Mouse (Mus musculus): Measurements from ENCODE around the gene Ptk6.

Ptk6 gene

DNA sequence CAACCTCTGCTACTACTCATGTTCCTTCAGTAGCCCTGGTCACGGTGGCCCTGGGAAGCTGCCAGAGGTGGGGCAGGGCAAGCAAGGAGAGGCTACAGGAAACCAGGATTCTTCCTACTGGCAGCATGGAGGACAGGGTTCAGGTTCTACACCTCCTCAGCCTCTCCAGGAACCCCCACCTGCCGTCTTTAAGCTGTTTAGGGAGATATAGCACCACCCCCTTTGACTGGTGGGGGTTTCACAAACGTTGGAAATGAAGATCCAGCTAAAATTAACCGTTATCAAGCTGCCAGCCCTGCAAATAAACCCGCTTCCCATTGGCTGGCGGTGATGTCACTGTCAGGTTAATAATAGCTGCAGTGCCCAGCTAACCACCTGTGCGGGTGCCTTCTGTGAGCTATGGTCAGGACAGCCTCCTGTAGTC lies 43.5 kb downstream of the Ptk6 start:
- no peak for DNase-seq

DNA sequence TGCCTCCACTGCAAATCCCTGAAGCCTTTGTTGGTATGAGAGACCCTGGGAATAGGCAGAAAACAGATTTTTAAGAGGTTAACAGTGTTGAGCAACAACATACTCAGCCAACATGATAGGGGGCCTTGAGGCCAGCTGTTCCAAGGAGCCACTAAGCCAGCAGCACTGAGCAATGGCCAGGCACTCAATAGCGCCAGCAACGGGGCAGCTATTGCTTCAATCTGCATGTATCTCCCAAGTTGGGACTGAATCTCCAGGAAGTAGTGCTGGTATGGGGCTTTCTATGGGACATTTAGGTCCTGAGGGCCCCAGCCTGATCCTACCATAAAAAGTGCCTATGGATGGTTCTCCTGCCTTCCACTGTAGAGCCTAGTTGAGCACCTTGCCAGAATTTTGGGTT lies 44.1 kb downstream of the Ptk6 start:
- no peak for DNase-seq

DNA sequence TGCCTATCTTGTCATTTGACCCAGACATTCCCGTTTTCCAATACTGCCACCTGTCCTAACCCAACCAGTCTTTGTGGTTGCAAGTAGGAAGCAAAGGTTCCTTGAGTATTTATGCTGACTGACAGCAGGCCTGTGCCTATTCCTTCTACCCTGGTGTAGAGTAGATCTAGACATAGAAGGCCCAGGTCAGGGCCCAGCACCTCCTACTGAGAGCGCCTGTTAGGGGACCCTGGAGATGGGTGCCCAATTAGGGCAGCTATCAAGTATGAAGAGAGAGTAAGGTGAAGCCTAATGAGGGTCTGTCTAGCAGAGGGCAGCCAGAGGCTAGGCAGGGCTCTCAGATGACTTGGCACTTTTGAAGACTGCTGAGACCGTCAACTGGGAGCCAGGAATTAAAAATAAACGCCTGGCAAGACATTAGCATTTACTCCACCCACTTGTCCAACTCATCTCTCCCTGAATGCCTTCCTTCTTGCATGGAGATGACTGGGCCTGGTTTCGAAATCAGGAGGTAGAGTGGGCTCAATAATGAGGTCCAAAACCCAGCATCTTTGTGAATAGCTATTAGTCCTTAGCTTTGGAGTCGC lies 44.8 kb downstream of the Ptk6 start:
- no peak for DNase-seq

DNA sequence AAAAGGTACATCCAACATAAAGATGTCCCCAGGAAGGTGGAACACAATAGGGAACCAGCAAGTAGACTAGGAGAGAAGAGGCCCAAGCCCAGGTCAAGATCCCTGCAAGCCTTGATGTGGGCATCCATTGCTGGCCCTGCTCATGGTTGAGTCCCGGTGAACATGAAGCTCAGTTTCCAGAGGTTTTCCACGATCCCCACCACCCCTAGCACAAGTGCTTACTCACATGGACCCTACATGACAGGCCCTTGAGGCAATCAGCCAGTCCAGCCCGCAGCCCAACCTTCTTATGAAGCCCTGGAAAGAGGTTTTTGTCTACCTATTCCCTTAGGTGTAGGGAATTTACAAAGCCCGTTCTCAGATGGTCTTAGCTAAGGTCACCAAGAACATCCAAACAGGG lies 45.4 kb downstream of the Ptk6 start:
- DNase-seq, result no peak

DNA sequence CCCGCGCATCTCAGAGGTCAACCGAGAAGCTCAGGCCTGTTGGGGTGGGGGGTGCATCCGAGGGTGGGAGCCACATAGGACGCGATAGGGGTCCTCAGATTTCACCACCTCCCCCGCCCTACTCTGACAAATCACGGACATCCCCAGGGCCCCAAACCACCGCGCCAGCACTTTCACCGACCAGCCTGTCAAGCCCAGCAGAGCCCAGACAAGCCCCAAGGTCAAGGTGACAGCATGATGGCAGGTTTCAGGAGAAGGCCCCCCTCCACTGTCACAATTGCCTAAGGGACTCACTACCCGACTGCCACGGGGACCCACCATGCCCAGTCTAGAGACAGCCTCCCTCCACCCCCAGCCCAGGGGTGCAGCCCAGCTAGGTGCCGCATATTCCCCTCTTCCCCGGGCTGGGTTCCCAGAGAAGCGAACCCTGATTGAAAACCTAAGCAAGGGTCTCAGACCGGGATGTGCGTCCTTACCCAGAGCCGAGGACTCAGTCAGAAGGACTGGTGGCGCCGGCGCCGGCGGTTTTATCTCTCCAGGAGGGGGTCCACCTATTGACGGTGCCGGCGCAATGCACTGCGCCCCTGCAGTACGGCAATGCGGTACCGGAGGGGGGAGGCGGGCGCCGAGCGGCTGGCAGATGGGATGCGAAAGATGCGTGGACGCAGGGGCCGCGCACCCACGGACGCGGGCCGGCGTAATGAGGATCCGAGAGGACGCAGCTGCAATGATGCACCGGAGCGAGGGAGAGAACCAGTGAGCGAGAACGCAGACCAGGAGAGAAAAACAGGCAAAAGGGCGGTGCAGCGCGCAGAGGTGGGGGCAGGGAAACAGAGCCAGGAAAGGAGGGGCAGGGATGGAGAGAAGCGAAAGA lies 46.1 kb downstream of the Ptk6 start, which contains the start of gene Eef1a2:
Eef1a2 (minus strand) TSS at position 767 of the 874 bp plus-strand sequence.
- DNase-seq, result peak; percentile 66

DNA sequence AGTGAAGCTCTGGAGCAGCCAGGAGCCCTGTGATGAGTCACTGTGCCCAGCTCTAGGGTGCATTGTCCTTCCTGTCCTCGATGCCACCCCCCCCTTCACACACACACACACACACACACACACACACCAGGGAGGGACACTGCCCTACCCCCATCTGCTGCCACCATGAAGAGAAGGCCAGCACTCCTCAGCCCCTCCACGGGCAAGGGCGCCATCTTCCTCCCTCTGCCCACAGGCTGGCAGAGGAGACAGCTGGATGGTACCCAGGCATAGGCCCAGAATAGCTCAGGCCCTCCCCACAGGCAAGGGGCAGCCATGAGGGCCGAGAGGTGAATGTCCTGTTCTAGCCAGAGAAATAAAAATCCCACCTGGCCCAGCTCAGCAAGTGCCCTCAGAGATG lies 46.8 kb downstream of the Ptk6 start:
- DNase-seq, result no peak

DNA sequence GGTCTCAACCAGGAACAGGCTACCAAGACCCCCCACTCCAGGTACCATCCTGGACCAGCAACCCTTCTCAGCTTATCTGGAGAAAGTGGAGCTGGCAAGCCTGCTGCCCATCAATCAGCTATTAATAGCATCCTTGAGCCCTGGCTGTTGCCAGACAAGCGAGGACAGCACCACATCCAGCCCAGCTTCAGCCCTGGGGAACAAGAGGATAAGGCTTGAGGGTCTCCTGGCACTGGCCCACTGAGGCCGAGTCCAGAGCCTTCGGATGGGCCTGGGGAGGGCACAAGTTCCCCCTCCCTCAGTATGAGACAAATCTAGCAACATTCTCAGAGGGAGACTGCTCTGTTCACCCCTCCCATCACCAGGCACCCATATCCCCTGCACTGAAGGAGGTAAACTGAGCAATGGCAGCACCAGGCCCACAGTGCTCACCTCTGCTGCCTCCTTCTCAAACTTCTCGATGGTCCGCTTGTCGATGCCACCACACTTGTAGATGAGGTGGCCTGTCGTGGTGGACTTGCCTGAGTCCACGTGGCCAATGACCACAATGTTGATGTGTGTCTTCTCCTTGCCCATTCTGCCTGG lies 47.7 kb downstream of the Ptk6 start:
- DNase-seq, result no peak

DNA sequence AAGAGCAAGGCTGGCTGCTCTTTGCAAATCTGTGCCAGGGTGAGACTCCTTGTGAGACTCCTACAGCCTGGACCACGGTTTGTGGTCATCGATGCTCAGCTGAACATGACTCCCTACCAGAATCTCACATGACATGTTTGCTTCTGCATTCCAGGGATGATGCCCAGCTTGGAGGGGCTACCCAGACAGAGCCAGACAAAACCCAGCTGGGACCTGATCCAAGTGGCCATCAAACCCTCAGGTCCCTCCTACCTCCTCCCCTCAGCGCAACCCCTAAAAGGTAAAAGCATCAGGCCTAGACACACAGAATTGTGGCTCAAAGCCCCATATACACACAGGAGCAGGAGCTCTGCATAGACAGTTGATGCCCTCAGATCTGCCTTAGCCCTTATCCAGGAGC lies 48.2 kb downstream of the Ptk6 start:
- no peak for DNase-seq

DNA sequence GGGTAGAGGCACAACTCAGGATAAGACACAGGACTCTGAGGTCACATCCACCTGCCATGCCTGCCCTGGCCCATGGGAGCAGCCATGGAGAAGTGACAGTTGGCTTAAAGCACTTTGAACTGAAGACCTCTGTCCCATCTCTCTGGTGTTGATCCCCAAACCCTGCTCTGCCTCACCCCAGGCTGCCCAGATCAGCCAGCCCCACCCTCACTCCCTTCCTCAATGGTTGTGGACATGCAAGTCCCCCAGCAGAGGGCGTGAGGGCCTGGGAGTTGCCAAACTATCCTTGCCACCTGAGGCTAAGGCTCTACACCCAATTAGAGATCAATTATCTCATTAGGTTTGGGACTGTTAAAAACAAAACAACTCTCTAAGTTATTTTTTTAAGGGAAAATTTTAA lies 48.8 kb downstream of the Ptk6 start:
- DNase-seq, result peak; percentile 48

GRCm38 (mm10) chr2:181153131-181153530 lies 49.5 kb downstream of the Ptk6 start:
- no peak for DNase-seq

GRCm38 (mm10) chr2:181152701-181153100 lies 49.9 kb downstream of the Ptk6 start:
- no peak for DNase-seq

DNA sequence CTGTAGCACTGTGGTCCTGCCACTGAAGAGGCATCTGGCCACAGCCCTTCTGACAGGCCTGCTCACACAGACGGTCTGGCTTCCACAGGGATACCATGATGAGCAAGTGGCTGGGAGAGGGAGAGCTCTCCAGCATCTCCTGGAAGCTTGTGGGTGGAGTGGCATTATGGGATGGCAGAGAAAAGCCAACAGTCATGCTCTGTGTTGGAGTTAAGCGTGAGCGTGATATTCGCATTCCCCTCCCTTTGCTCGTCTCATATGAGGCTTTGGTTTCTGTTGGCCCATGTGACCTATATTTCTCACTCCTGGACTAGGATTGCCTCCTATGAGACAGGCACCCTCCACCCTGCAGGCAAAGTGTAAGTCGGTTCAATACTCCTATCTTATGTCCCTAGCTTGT lies 52.3 kb downstream of the Ptk6 start:
- no peak for DNase-seq

DNA sequence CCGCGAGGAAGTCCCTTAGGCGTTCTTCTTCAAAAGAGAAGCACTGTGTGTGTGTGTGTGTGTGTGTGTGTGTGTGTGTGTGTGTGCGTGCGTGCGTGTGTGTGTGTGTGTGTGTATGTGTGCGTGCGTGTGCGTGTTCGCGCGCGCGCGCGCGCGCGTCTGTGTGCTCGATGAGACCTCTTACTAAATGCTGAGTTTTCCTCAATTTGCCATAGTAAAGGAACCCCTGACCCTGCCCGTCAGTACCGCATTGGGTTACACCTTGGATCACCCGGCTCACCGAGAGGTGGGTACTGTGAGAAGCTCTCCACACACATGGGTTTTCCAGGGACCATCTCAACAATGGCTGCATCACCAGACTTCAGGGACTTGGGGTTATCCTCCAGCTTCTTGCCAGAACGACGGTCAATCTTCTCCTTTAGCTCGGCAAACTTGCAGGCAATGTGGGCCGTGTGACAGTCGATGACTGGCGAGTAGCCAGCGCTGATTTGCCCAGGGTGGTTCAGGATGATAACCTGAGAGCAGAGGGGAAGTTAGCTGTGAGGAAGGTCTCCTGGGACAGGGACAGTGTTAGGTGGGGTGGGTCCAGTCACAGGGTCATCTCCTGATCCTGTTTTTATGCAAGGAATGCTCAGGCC lies 54.2 kb downstream of the Ptk6 start:
- no peak for DNase-seq

DNA sequence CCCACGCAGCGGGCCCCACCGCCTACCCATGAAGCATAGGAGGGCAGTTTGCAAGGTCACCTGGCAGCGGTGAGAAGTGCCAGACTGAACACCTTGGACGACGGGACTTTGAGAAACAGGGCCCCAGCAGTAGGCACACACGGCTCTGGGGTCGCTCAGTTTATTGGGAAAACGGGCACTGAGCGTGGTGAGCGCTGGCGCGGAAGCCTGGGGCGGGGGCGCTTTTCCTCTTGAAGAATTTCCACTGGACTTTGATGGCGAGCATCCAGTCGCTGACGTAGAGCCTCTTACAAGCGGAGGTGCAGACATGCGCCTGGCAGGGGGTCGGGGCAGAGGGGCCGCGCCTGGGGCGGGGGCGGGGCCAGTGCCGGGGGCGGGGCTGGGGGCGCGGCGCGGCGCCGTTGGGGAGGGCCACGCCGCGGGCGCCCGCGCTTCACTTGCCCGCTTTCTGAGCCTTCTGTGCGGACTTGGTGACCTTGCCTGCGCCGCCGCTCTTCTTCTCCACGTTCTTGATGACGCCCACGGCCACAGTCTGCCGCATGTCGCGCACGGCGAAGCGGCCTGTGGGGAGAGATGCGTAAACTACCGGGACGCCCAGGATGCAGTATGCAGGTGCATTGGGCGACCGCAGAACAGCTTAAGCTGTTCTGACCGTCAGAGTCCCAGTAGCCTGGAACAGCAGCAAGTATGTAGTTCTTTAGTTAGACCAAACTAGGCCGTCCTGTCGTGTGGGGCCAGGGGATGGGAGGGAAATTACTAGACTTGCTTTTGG lies 54.9 kb downstream of the Ptk6 start:
- DNase-seq, result peak; percentile 85

GRCm38 (mm10) chr2:181146976-181147545 lies 55.5 kb downstream of the Ptk6 start:
- DNase-seq, result no peak

- DNase-seq, result no peak
Observed at GRCm38 (mm10) chr2:181144675-181145074, 57.9 kb downstream of the Ptk6 start.

Measured in retina, postnatal 1 day (tissue).